Mouse (Mus musculus) stomach, postnatal 0 days (tissue): ENCODE results near the gene Hyal1.

ENCODE experiments used
- CTCF ChIP-seq: IDR thresholded peaks from 2 replicates; pipeline ENCODE4 v1.5.1; 2016; ENCODE audit warnings: antibody characterized with exemption, low read depth, mild to moderate bottlenecking, moderate library complexity
- EP300 ChIP-seq: optimal IDR thresholded peaks from 2 replicates; pipeline ENCODE3; 2016; ENCODE audit warnings: antibody characterized with exemption

- TF ChIP-seq CTCF (no peak), EP300 (no peak)
Measured at GRCm38 (mm10) chr9:107620954-107621353, 44.2 kb downstream of the Hyal1 start.
